ENCODE assay signal across 24 mouse cellular contexts in genomic region chr1:152917626-152918025, GRCm38 (mm10).
"Had no signal": no experiment of that assay in that cellular context is flagged by ENCODE, and none has a peak within 500 bp of the region (broad histone marks: within the 10 kb centered on the region; RNA-seq: fewer than 3 reads in every experiment).

No protein-coding gene starts in this region.

- ATAC-seq: hindbrain, embryonic 16.5 days; inflammation-experienced regulatory T-cells, adult 6 months had no signal

- H3K9ac ChIP-seq: heart, embryonic 12.5 days; hindbrain, embryonic 12.5 days; hindbrain, embryonic 14.5 days; intestine, embryonic 15.5 days; limb, embryonic 12.5 days; liver, embryonic 13.5 days had no signal

- H3K36me3 ChIP-seq: heart, embryonic 12.5 days; hindbrain, embryonic 12.5 days; intestine, embryonic 15.5 days; limb, embryonic 10.5 days; limb, embryonic 12.5 days; liver, embryonic 13.5 days had no signal

- H3K4me1 ChIP-seq: hindbrain, embryonic 12.5 days; limb, embryonic 10.5 days; limb, embryonic 12.5 days; liver, embryonic 13.5 days had no signal

- H3K9me3 ChIP-seq: heart, embryonic 12.5 days; hindbrain, embryonic 12.5 days; intestine, embryonic 15.5 days; limb, embryonic 10.5 days; limb, embryonic 12.5 days; liver, embryonic 13.5 days had no signal

- H3K4me3 ChIP-seq: gastrocnemius, adult 2 months; heart, adult 2 months; heart, embryonic 12.5 days; hindbrain, embryonic 12.5 days; intestine, embryonic 15.5 days; layer of hippocampus, adult 2 months; left cerebral cortex, adult 2 months; limb, embryonic 10.5 days; limb, embryonic 12.5 days; liver, embryonic 13.5 days had no signal

- H3K4me2 ChIP-seq: heart, embryonic 12.5 days; hindbrain, embryonic 12.5 days; hindbrain, embryonic 14.5 days; intestine, embryonic 15.5 days; limb, embryonic 12.5 days; liver, embryonic 11.5 days; liver, embryonic 13.5 days had no signal

- DNase-seq: gastrocnemius, adult 2 months; gastrocnemius, postnatal 10 days; gastrocnemius, postnatal 36 days; heart, adult 11 months; heart, adult 2 months; heart, postnatal 10 days; kidney, adult 18-20 months; kidney, adult 8-10 months; kidney, postnatal 10 days; kidney, postnatal 25 days; kidney, postnatal 4 days; liver; liver, embryonic 13.5 days had no signal

- H3K27ac ChIP-seq: gastrocnemius, adult 2 months; heart, adult 2 months; hindbrain, embryonic 12.5 days; hindbrain, embryonic 14.5 days; intestine, embryonic 15.5 days; layer of hippocampus, adult 2 months; left cerebral cortex, adult 2 months; limb, embryonic 10.5 days; limb, embryonic 12.5 days; liver, embryonic 13.5 days had no signal

- H3K27me3 ChIP-seq: heart, embryonic 12.5 days; hindbrain, embryonic 12.5 days; intestine, embryonic 15.5 days; limb, embryonic 12.5 days; liver, embryonic 13.5 days had no signal
